Mouse (Mus musculus) liver, embryonic 16.5 days (tissue): ENCODE results near the gene Frat1. TPM values are rescaled to one million over a fixed set of nuclear protein-coding genes. Genes with fewer than 3 reads are reported as not detected.
"Not testable (repeated sequence)": the region's sequence is repeated elsewhere in the genome, so short reads cannot be mapped to it uniquely, and the experiment has no call there.

Experiments used
- ATAC-seq: fragments of 200-750 bp; cut with Nextera tagmentation; 2 replicates; pipeline ENCODE4 v1.8.0; 2017; ENCODE audit warnings: low read depth, mild to moderate bottlenecking, moderate number of reproducible peaks, moderate library complexity
- H3K27ac ChIP-seq: fragments of 300-500 bp; sonication (generic); 2 replicates; pipeline ENCODE4 v1.5.1; 2014; ENCODE audit warnings: mild to moderate bottlenecking, low read length
- H3K27me3 ChIP-seq: fragments of 300-500 bp; sonication (generic); 2 replicates; pipeline ENCODE4 v1.6.1; 2014; ENCODE audit warnings: low read depth, low read length, mixed read lengths; ENCODE audit not compliant: control insufficient read depth, insufficient read depth
- H3K36me3 ChIP-seq: fragments of 300-500 bp; sonication (generic); 2 replicates; pipeline ENCODE4 v1.6.1; 2014; ENCODE audit warnings: mild to moderate bottlenecking; ENCODE audit not compliant: control insufficient read depth, insufficient read depth
- H3K4me1 ChIP-seq: fragments of 300-500 bp; sonication (generic); 2 replicates; pipeline ENCODE4 v1.6.1; 2014; ENCODE audit warnings: low read depth, low read length, mixed read lengths; ENCODE audit not compliant: control insufficient read depth
- H3K4me2 ChIP-seq: fragments of 300-500 bp; sonication (generic); 2 replicates; pipeline ENCODE4 v1.6.1; 2014; ENCODE audit warnings: low read depth, low read length, mixed read lengths
- H3K4me3 ChIP-seq: fragments of 300-500 bp; sonication (generic); 2 replicates; pipeline ENCODE4 v1.5.1; 2014; ENCODE audit warnings: low read depth, mild to moderate bottlenecking, low read length
- H3K9ac ChIP-seq: fragments of 300-500 bp; sonication (generic); 2 replicates; pipeline ENCODE4 v1.6.1; 2014; ENCODE audit warnings: low read depth, low read length
- H3K9me3 ChIP-seq: fragments of 300-500 bp; sonication (generic); replicated peaks from 2 replicates; pipeline ENCODE4 v1.6.1; 2016; ENCODE audit warnings: low read length; ENCODE audit not compliant: control insufficient read depth
- WGBS: fragments of 180-500 bp; shearing (Covaris S2); extraction: QIAGEN DNeasy Blood & Tissue Kit; methylation state at CpG from one replicate; pipeline ENCODE4 v1.1.7; 2014; ENCODE audit not compliant: insufficient replicate concordance; 5-methylcytosine and 5-hydroxymethylcytosine counted together
- polyA plus RNA-seq: library from polyadenylated mRNA; unstranded; fragments of >200 nt; fragmentation: Nextera tagmentation; extraction: Ambion mirVana; gene quantifications from 2 replicates; pipeline ENCODE4 v1.2.1, GENCODE M21; 2015

The Frat1 gene
- polyA plus RNA-seq, 1 experiment from 2014 or later, result 8.3 TPM

DNA sequence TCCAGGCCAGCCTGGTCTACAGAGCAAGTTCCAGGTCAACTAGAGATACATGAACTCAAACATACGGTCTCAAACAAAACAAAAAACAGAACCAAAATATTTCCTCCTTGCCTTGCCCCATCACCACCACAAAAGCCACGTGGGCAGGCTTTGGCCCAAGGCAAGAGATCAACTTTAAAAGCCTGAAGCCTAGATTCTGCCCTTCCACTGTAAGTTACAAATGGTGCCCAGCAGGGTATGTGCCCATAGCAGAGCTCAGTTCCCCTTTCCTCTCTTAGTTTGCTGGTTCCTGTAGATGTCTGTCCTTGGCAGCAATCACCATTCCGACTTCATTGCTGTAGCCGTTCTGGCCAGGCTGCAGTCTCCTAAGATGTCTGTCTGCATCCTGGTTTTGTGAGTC, 12.9 kb downstream of the Frat1 start:
- Histone ChIP-seq H3K9ac (no peak overlapping the region), H3K4me1 (peaks cover 40% of the 10 kb centered on the region)

GRCm38 (mm10) chr19:41844345-41844744, 14.6 kb downstream of the Frat1 start:
- Histone ChIP-seq H3K27ac (no peak overlapping the region), H3K4me2 (no peak overlapping the region), H3K36me3 (no peaks in the 10 kb centered on the region), H3K4me3 (no peak overlapping the region), H3K4me1 (peaks cover 24% of the 10 kb centered on the region), H3K27me3 (no peaks in the 10 kb centered on the region), H3K9ac (no peak overlapping the region), H3K9me3 (no peaks in the 10 kb centered on the region)
- WGBS, result 63% methylated on average over 6 of the region's 6 CpGs
- ATAC-seq, result no peak

More for the DNA sequence above, 12.9 kb downstream of the Frat1 start:
- Histone ChIP-seq H3K27me3 (no peaks in the 10 kb centered on the region), H3K4me3 (no peak overlapping the region), H3K27ac (no peak overlapping the region), H3K36me3 (no peaks in the 10 kb centered on the region), H3K9me3 (no peaks in the 10 kb centered on the region), H3K4me2 (no peak overlapping the region)
- WGBS, result 67% methylated on average over 4 of the region's 4 CpGs
- no peak for ATAC-seq

- Histone ChIP-seq H3K27me3 (no peaks in the 10 kb centered on the region), H3K9me3 (no peaks in the 10 kb centered on the region), H3K4me1 (peaks cover 24% of the 10 kb centered on the region), H3K27ac (peak overlapping the region; percentile 87), H3K4me3 (peak overlapping the region; percentile 72), H3K36me3 (no peaks in the 10 kb centered on the region), H3K4me2 (peak overlapping the region; percentile 84), H3K9ac (peak overlapping the region; percentile 73)
- peak; percentile 2; the same call in 1 of the 2 replicates for ATAC-seq
- 9% methylated on average over 21 of the region's 21 CpGs for WGBS
Observed at GRCm38 (mm10) chr19:41846366-41847090, 16.8 kb downstream of the Frat1 start.

GRCm38 (mm10) chr19:41847091-41847581, 17.4 kb downstream of the Frat1 start:
- peaks cover 27% of the 10 kb centered on the region for H3K4me1 ChIP-seq
- under 1% methylated on average over 46 of the region's 64 CpGs for WGBS
- peak overlapping the region; percentile 73 for H3K9ac ChIP-seq

GRCm38 (mm10) chr19:41847614-41847991, 17.8 kb downstream of the Frat1 start:
- Histone ChIP-seq H3K4me1 (peaks cover 27% of the 10 kb centered on the region), H3K9ac (peak overlapping the region; percentile 73)

More at GRCm38 (mm10) chr19:41847091-41847581, 17.4 kb downstream of the Frat1 start:
- ATAC-seq, result peak; percentile 14
- Histone ChIP-seq H3K4me2 (peak overlapping the region; percentile 84), H3K36me3 (no peaks in the 10 kb centered on the region), H3K9me3 (no peaks in the 10 kb centered on the region), H3K27me3 (no peaks in the 10 kb centered on the region), H3K27ac (peak overlapping the region; percentile 87), H3K4me3 (peak overlapping the region; percentile 72)

DNA sequence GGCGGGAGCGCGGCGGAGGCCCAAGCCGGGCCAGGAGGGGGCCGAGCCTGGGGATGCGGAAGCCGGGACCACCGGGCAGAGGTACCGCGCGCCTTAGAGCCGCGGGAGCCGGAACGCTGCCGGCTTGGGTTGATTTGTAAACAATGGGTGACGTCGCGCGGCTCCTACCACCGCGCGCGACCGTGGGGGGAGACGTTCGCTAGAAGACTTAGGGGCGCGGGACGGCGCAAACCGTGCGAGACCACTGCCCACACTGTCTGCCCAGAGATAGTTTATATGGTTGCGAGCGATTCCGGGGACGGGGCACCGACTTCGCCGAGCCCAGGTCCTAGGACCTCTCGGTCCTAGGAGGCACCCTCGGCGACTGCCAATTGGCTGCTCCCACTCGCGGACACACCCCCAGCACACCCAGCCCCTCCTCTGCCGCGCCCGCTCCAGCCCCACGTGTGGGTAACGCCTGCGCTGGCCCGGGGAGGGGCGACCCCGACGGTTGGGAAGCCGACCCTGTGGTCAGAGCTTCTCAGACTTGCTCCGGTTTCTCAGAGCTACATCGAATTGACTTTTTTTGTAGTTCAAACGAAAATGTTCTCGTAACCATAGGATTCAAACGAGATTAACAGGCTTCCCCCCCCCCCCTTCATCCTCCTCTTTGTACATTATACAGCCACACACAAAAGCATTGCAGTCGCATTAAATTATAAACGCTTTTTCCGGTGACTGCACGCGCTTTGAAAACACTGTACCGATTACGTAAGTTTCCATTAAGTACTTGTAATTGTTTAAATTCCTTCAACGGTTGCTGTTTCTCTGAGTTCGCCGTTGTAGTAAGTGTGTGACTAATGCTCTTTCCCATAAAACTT, 18.5 kb downstream of the Frat1 start, which contains the start of gene Frat2:
Gene Frat2, minus strand, starts transcription at position 141 of the 860 bp plus-strand sequence.
- Histone ChIP-seq H3K9me3 (no peaks in the 10 kb centered on the region; the same call in 1 of the 2 replicates), H3K9ac (peak within 1 kb of the TSS; percentile 73), H3K4me3 (peak within 1 kb of the TSS; percentile 72), H3K4me1 (peaks cover 27% of the 10 kb centered on the region), H3K27ac (peak within 1 kb of the TSS; percentile 87), H3K4me2 (peak within 1 kb of the TSS; percentile 84), H3K27me3 (no peaks in the 10 kb centered on the region), H3K36me3 (no peaks in the 10 kb centered on the region)
- under 1% methylated on average over 68 of the region's 72 CpGs for WGBS
- peak; percentile 95 for ATAC-seq

More at GRCm38 (mm10) chr19:41847614-41847991, 17.8 kb downstream of the Frat1 start:
- H3K27me3 ChIP-seq, H3K36me3 ChIP-seq, H3K9me3 ChIP-seq: not testable (repeated sequence)
- peak; percentile 37 for ATAC-seq
- Histone ChIP-seq H3K4me2 (peak overlapping the region; percentile 84), H3K27ac (peak overlapping the region; percentile 87), H3K4me3 (peak overlapping the region; percentile 72)
- WGBS, result 1% methylated on average over 31 of the region's 53 CpGs

GRCm38 (mm10) chr19:41850021-41850718, 20.4 kb downstream of the Frat1 start:
- Histone ChIP-seq H3K27ac (no peak overlapping the region), H3K4me2 (no peak overlapping the region), H3K9ac (no peak overlapping the region), H3K36me3 (no peaks in the 10 kb centered on the region), H3K9me3 (no peaks in the 10 kb centered on the region; the same call in 1 of the 2 replicates), H3K4me1 (peaks cover 27% of the 10 kb centered on the region), H3K27me3 (no peaks in the 10 kb centered on the region), H3K4me3 (no peak overlapping the region)
- ATAC-seq, result no peak
- WGBS, result 64% methylated on average over 6 of the region's 6 CpGs

DNA sequence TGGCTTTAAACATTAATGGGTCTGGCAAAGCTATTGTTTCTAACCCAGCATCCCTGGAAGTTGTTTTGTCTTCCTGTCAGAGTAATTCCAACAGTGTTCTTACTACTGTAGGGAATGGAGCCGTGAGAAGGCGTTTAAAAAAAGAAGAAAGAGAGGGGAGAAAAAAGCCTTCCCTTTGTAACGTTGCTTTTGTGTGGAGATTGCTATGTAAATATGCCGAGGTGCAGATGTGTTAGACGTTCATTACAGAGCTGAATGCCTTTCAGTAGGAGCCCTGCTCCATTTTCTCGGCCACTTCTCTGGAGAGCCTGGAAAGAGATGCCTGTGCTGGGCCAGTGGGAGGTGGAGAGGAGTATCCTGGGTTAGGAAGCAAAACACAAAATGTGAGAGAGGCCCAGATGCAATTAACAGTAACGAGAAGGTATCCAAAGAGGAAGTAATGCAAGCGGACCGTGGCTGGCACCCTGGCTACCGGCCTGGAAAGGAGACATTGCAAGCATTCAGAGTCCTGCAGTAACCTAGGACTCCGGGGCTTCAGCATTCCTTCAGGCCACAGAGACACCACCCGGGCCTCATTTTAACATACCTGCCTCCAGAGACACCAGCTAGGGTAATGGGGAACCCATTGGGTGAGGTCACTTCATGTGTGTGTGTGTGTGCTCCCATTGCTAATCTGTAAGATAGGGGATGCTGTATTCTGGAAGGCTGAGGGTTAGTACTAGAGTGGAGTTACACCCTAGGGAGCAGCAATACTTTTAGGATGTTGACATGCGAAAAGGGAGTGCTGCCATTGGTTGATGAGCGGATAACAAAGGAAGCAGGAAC, 21.2 kb downstream of the Frat1 start:
- no peak overlapping the region for H3K4me2 ChIP-seq
- H3K27ac ChIP-seq, result peak overlapping the region; percentile 16; the same call in 1 of the 2 replicates

More for the DNA sequence above, 21.2 kb downstream of the Frat1 start:
- no peak for ATAC-seq
- Histone ChIP-seq H3K9ac (no peak overlapping the region), H3K4me1 (peaks cover 21% of the 10 kb centered on the region), H3K4me3 (no peak overlapping the region), H3K36me3 (no peaks in the 10 kb centered on the region), H3K9me3 (no peaks in the 10 kb centered on the region; the same call in 1 of the 2 replicates), H3K27me3 (no peaks in the 10 kb centered on the region)
- 38% methylated on average over 14 of the region's 14 CpGs for whole genome bisulfite sequencing
